Mouse (Mus musculus): ENCODE measurements at regions not wholly inside any gene's neighbourhood (a gene's known extent, or its start where the extent isn't known, plus 50 kb on each side); places are given as distances from the start of the nearest gene placed in this dataset.

DNA sequence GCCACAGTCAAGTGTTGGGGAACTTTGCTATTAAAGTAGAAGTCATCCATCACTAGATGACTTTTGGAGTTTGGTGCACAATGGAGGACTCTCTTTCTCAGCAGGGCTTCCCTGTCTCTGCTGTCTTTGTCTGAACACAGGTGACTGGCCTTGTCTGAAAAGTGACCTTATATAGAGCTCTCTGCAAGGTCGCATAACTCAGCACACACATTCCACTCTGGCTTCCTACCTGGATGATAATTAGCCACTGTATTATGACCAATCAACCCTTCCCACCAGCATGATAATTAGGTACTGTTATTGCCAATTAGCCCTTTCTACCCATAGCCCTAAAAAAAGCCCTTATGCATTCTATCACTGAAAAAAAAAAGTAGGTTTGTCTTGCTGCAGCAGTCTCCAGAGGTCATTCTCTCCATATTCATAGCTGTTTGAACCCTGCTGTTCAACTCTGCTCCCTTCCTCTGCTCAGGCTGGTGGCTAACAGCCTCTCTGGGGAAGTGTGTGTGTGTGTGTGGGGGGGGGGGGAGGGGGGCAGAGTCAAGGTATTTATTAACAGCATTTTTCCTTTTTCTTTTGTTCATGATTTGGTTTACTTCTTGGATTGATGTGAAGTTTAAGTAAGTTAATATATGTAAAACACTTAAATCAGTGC is 419.8 kb upstream of the 4931417E11Rik start:
- no peak overlapping the region for H3K4me3 ChIP-seq (ENCODE audit: low read depth, low read length)
- no peak overlapping the region for H3K27ac ChIP-seq (ENCODE audit: low read depth, low read length)
- H3K36me3 ChIP-seq (ENCODE audit: insufficient read depth) = no peaks in the 10 kb centered on the region
- no peak overlapping the region for H3K9ac ChIP-seq
- DNase-seq (no peak), ATAC-seq (no peak)
- no peaks in the 10 kb centered on the region for H3K4me1 ChIP-seq (ENCODE audit: insufficient read depth)
- no peak for TF ChIP-seq CTCF (IDR thresholded peaks at IDR 0.05; ENCODE audit: low read depth)
- H3K4me2 ChIP-seq (ENCODE audit: low read depth) = no peak overlapping the region
- H3K27me3 ChIP-seq (ENCODE audit: insufficient read depth, low read length) = no peaks in the 10 kb centered on the region
- WGBS = 66% methylated on average over 1 of the region's 1 CpGs
- H3K9me3 ChIP-seq (ENCODE audit: low read length) = no peaks in the 10 kb centered on the region

- H3K36me3 ChIP-seq (ENCODE audit: insufficient read depth) = no peaks in the 10 kb centered on the region
- H3K9me3 ChIP-seq (ENCODE audit: low read length) = no peaks in the 10 kb centered on the region
- 24% methylated on average over 3 of the region's 3 CpGs for WGBS
- H3K4me2 ChIP-seq (ENCODE audit: low read depth) = no peak overlapping the region
- ATAC-seq = no peak
- H3K4me3 ChIP-seq (ENCODE audit: low read depth, low read length) = no peak overlapping the region
- no peak overlapping the region for H3K9ac ChIP-seq
- H3K27me3 ChIP-seq (ENCODE audit: insufficient read depth, low read length) = no peaks in the 10 kb centered on the region
- DNase-seq = no peak
- no peak overlapping the region for H3K27ac ChIP-seq (ENCODE audit: low read depth, low read length)
- no peak for TF ChIP-seq CTCF (IDR thresholded peaks at IDR 0.05; ENCODE audit: low read depth)
- H3K4me1 ChIP-seq (ENCODE audit: insufficient read depth) = no peaks in the 10 kb centered on the region
Observed at GRCm38 (mm10) chr6:73878662-73879061, 409.2 kb upstream of the 4931417E11Rik start.

GRCm38 (mm10) chr6:73868683-73869082 is 399.2 kb upstream of the 4931417E11Rik start:
- Histone ChIP-seq H3K27ac (ENCODE audit: low read depth, low read length) (no peak overlapping the region), H3K9ac (no peak overlapping the region), H3K9me3 (ENCODE audit: low read length) (no peaks in the 10 kb centered on the region), H3K27me3 (ENCODE audit: insufficient read depth, low read length) (no peaks in the 10 kb centered on the region), H3K4me3 (ENCODE audit: low read depth, low read length) (no peak overlapping the region), H3K4me2 (ENCODE audit: low read depth) (no peak overlapping the region), H3K4me1 (ENCODE audit: insufficient read depth) (no peaks in the 10 kb centered on the region), H3K36me3 (ENCODE audit: insufficient read depth) (no peaks in the 10 kb centered on the region)
- no peak for TF ChIP-seq CTCF (IDR thresholded peaks at IDR 0.05; ENCODE audit: low read depth)
- DNase-seq (no peak), ATAC-seq (peak; percentile 38; the same call in 1 of the 2 replicates)

All from forebrain, postnatal 0 days (tissue).